Mouse (Mus musculus) monocyte, adult 5-6 weeks (primary cell): ENCODE measurements around the gene Pebp1. TPM values are rescaled to one million over a fixed set of nuclear protein-coding genes. Genes with fewer than 3 reads are reported as not detected.

Source experiments
- ATAC-seq: fragments of 153-309, 156-312 bp; replicated peaks from 2 replicates; pipeline ENCODE4 v1.8.0; 2017; ENCODE audit warnings: mild to moderate bottlenecking; ENCODE audit not compliant: low TSS enrichment, insufficient number of reproducible peaks, severe bottlenecking, poor library complexity, low FRiP score
- total RNA-seq: library from RNA; stranded (forward); fragments of 200-1000, 200-491, 200-594 nt; gene quantifications from 3 replicates; pipeline ENCODE4 v1.2.3, GENCODE M21; 2017

Pebp1 gene
- total RNA-seq, 1 experiment from 2014 or later = 27.5 TPM

DNA sequence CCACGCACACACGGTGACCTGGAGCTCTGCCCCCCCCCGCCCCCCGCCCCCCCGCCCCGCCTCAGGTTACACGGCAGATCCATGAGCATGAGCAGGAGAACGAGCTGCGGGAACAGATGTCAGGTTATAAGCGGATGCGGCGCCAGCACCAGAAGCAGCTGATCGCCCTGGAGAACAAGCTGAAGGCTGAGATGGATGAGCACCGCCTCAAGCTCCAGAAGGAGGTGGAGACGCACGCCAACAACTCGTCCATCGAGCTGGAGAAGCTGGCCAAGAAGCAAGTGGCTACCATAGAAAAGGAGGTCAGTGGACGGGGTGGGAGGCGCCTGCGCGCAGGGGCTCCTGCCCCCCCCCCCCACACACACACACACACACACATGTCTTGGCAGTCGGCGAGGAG lies 36.6 kb downstream of the Pebp1 start:
- ATAC-seq = no peak

DNA sequence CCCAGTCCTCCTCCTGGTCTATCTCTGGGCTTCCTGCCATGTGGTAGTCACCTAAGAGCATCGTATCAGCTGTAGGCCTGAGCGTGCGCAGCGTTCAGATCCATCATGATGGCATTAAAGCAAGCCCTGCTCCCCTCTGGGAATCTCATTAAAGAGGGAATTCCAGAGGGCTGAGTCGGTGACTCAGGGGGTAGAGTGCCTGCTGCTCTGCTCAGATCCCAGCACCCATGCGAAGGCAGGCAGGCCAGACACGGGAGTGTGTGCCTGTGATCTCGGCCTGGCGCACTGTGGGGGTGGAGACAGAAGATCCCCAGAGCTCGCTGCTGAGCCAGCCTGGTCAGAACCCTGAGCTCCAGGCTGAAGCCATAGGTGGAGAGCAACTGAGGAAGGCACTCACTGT lies 39.1 kb downstream of the Pebp1 start:
- no peak for ATAC-seq

DNA sequence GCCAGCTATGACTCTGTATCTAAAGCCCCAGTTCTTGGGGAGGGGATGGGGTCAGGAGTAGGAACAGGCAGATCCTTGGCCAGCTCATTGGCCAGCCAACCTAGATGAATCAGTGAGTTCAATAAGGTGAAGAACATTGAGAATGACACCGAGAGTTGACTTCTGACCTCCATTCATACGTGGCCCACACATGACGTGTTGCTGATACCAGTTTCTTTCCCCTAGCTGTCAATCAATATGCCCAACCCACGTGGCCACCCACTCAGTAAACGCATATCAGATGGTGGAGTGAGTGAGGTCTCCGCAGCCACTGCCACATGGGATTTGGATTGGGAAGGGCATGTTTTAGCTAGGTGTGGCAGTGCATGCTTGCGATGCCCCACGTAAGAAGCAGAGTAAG lies 42.3 kb downstream of the Pebp1 start:
- ATAC-seq = no peak

DNA sequence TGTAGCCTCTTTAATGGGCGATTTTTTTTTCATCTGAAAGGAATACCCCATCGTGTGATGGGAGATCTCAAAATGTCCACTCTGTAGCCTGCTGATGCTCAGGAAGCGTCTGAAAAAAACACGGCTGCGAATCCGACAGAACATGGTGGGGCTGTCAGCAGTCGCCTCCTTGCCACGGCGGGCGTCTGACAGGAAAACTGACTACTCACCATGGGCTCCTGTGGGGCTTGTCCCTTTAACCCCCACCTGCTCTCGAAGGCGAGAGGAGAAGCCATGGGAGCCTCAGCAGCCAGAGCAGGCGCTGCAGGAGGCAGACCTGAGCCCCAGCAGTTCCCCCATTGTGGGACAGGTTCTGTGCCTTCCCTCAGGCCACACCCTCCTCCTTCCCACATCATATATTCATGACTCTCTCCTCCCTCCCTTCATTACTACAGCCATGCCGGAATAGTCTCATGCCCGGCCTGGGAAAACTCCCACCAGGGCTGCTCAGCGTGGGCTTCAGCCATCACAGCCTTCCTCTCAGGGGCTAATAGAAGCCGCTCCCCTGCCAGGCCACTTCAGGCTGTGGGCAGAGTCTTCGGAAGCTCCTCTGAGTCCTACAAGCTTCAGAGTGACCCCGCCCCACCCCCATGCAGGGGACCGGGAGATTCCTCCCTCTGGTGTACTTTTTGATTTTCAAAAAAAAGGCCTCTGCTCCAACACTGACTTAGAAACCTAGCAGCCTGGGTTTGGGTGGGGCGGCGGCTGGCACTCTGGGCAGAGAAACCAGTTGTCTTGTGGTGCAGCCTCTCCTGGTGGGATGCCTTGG lies 44.5 kb downstream of the Pebp1 start:
- ATAC-seq = no peak

DNA sequence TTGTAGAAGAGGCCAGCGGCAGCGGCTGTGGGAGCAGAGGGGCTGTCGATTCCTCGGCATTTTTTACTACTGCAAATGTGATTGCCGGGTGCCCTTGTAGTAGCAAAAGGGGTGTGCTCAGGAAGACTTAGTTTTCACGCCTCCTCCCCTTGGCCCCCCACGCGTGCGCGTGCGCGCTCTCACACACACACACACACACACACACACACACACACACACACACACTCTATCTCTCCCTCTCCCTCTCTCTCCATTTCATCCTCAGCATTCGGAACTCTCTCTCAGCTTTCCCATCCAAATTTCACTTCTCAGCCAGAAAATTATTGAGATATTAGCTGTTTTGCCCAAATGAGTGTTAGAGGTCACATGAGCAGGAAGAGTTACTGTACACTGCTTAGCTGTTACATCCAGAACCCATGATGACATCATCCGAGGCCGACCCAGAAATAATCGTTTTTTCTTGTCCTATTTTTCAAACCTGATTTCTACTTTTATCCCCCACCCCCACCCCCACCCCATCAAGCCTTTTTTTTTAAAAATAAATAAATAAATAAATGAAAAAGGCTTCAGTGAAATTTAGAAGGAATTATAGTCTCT lies 45.4 kb downstream of the Pebp1 start:
- ATAC-seq = no peak

DNA sequence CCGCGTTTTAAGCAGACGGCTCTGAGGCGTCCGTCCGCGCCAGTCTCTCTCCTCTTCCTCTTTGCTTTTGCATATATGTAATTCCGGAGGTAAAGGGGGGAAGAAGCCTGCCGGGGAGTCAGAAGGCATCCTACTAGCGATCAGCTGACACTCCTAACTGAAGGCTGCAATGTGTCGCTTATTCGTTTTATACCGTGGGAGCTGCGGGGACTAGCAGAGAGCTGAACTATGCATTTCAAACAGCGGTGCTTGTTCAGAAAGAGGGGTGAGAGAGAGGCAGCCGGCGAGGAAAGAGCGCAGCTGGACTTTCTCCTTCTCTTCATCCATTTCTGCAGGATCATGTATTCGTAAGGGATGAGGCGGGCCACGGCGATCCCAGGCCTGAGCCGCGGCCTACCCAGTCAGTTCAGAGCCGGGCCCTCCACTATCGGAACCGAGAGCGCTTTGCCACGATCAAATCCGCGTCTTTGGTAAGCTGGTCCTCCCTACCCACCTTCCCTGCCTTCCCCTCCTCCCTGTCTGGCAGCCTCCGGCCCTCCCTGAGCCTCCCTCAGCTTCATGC lies 46.6 kb downstream of the Pebp1 start:
- no peak for ATAC-seq

DNA sequence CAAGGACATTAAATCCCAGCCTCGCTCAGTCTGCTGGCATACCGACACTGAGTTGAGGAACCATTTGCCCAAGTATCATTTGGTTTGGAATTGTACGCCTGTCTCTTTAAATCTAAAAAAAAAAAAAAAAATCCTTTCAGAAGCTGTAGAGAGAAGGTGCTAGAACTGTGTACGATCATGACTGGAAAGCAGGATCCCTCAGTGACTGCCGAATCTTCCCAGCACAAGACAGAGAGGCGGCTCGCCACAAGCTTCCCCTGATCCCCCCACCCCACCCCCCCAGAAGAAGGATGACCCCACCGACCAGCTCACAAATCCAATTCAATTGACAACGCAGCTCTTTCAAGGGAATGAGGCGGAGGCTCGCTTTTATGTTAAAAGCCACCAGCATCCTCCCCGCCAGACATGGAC lies 47.1 kb downstream of the Pebp1 start:
- no peak for ATAC-seq

DNA sequence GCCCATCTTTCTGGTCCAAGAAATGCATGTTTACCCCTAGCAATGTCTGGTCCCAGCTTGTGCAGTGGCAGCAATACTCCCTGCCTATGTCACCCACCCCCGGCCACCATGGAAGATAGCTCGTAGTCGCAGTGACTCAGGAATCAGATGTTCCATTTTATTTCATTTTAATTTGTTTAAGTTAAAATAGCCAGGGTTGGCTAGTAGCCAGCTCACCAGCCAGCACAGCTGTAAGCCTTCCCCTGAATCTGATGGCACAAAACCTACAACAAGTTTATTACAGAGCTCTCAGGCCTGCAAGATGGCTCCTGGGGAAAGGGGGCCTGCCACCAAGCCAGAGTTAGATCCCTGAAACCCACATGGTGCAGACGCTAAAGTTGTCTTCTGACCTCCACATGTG lies 48.3 kb downstream of the Pebp1 start:
- no peak for ATAC-seq

DNA sequence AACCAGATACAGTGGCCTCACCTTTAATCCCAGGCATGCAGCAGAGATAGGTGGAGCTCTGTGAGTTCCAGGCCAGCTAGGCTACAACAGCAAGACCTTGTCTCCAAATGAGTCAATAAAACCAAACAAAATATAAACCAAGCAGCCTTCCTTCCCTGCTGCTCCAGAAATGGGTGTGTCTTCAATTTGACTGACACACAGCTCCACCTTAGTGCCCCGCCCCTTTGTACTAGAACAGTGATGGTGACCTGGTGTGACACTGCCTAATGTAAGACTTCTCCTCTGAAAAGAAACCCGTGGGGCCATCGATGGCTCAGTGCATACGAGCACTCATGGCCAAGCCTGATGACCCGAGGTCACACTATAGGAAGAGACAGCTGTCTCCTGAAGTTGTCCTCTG lies 50.9 kb downstream of the Pebp1 start:
- ATAC-seq = no peak

Other genes starting within 250 kb of the Pebp1 start
- 88.9 to 99.4 TPM (median 95.5 TPM) in 3 replicates for gene Suds3, start 171.5 kb downstream of the Pebp1 start, total RNA-seq
- 81.6 to 108 TPM (median 90.0 TPM) in 3 replicates for gene Taok3, start 167.5 kb downstream of the Pebp1 start, total RNA-seq
- gene Vsig10, start 31.5 kb upstream of the Pebp1 start, total RNA-seq = 4.9 to 5.5 TPM (median 5.2 TPM) in 3 replicates
- 35.9 to 42.1 TPM (median 41.8 TPM) in 3 replicates for gene Wsb2, start 69.7 kb upstream of the Pebp1 start, total RNA-seq
- gene Rfc5, start 101.4 kb upstream of the Pebp1 start, total RNA-seq = 15.1 to 31.7 TPM (median 16.8 TPM) in 3 replicates
- gene Ksr2, start 126.4 kb upstream of the Pebp1 start, total RNA-seq = 0.19 TPM in 1 of 3 replicates, not detected in the others